Mouse (Mus musculus) cerebellum, adult 9-10 months (tissue): ENCODE measurements around the gene Rbm33.

ENCODE experiments used
- DNase-seq: peaks from one replicate; pipeline ENCODE4 v3.0.0; 2022

The Rbm33 gene

GRCm38 (mm10) chr5:28329024-28329806 is 12.3 kb downstream of the Rbm33 start:
- peak; percentile 74 for DNase-seq

DNA sequence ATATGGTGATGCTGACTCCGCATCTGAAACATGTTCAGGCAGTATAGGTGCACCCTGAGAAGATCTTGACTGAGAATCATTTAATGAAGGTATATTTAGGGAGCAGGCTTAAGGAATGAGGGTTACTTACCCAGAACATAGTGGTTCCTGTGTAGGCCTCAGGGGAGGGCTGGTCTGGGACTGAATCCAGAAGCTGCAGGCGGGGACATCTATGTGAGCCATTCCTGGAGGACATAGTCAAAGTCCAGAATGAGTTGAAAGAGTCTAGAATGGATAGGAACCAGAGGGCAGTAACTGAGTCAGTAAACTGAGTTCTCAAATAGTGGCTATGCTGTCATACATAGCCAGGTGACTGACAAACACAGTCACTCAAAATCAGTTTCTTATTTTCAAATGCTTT is 16.8 kb downstream of the Rbm33 start:
- no peak for DNase-seq

GRCm38 (mm10) chr5:28351857-28352513 is 35.1 kb downstream of the Rbm33 start:
- DNase-seq: no peak

GRCm38 (mm10) chr5:28355614-28356013 is 38.7 kb downstream of the Rbm33 start:
- no peak for DNase-seq

- no peak for DNase-seq
Measured at GRCm38 (mm10) chr5:28360745-28361144, 43.8 kb downstream of the Rbm33 start.

DNA sequence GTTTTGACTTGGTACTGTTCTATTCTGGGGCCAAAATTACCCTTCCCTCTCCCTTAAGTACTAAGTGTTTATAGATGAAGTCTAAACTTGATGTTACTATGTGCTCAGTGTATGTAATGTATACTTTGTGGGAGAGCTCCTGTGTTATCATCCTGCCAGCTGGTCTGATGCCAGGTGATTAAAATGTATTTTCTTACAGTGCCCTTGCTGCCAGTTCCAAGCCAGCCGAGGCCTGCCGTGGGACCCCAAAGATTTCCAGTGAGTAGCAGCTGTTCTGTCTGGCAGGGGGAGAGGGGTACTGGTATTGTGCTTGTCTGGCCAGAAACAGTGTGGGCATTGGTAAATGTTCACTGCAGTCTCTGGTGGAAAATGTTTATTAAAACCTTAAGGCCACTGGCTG is 51.1 kb downstream of the Rbm33 start:
- peak; percentile 31 for DNase-seq

GRCm38 (mm10) chr5:28370836-28371235 is 53.9 kb downstream of the Rbm33 start:
- DNase-seq: no peak

GRCm38 (mm10) chr5:28372172-28372664 is 55.3 kb downstream of the Rbm33 start:
- DNase-seq: no peak

- no peak for DNase-seq
Measured at GRCm38 (mm10) chr5:28373498-28374427, 56.8 kb downstream of the Rbm33 start.

DNA sequence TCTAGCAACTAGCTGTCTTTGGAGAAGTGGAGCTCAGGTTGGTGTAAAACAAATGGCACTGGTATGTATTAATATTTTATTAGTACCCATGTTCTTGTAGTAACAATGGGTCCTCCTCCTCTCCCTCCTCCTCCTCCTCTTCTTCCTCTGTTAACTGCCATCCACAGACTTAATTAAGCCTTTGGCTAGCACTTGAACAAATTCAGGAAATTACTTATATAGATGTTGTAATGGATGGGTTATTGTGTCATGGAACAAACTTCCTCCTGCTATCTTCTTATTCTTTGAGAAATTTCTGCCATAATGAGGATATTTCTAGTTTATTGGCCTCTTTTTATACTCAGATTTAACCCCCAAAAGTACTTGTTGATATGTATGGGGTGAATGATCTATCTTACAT is 60.4 kb downstream of the Rbm33 start:
- DNase-seq: no peak

GRCm38 (mm10) chr5:28382289-28382688 is 65.4 kb downstream of the Rbm33 start:
- no peak for DNase-seq

DNA sequence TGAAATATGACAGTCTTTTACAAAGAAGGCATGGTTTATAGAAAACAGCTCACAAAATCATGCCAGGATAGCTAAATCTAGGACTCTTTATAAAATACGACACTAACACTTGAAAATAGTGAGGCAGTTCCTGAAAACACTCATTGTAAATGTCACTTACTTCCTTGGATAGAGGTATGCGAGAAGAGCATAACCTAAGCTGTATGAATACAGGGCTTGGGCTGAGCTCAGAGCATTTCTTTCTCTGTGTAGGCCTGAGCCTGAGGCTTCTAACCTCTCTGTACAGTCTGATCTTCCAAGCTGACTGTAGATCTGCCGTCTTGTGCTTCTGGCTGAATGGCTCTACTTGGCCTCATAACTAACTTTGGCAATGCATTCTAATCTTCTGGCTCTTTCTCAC is 69.9 kb downstream of the Rbm33 start:
- DNase-seq: no peak

DNA sequence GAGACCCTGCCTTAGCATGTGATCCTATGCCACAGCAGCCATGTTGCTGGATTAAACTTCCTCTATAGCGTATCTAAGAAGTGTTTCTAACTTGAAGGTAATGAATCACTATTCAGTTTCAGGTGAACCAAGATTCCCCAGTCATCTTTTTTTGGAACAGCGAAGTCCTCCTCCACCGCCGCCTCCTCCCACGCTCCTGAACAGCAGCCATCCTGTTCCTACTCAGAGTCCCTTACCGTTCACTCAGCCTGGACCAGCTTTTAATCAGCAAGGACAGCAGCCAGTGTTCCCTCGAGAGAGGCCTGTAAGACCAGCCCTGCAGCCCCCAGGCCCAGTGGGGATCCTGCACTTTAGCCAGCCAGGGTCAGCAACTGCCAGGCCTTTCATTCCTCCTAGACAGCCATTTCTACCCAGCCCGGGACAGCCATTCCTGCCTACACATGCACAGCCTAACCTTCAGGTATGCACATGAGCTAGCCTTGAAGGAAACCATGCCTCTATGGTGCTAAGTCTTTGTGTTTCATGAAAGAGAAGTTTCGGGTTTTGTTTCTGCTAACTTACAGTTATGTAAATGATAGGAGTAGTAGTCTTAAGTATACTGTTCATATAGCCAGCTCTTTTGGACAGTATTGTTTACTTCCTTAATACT is 70.7 kb downstream of the Rbm33 start:
- peak; percentile 28 for DNase-seq

- DNase-seq: peak; percentile 86
Measured at GRCm38 (mm10) chr5:28388184-28388583, 71.3 kb downstream of the Rbm33 start.

DNA sequence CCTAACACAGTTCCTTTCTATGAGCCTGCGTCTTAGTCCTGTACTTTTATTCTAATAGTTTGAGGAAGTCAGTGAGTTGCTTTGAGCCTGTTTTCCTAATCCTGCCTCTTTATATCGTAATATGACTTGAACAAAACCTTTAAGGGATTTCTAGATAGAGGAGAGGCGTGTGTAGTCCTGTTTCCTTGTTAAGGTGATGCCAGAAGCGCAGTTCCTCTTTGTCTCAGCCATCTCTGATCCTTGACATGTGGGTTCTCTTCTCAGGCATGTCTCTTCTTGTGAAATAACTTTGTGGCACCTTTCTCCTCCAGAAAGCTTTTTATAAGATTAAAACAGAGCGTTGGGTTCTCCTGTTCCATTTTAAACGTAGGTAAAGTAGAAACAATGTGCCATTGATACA is 73.3 kb downstream of the Rbm33 start:
- DNase-seq: no peak

DNA sequence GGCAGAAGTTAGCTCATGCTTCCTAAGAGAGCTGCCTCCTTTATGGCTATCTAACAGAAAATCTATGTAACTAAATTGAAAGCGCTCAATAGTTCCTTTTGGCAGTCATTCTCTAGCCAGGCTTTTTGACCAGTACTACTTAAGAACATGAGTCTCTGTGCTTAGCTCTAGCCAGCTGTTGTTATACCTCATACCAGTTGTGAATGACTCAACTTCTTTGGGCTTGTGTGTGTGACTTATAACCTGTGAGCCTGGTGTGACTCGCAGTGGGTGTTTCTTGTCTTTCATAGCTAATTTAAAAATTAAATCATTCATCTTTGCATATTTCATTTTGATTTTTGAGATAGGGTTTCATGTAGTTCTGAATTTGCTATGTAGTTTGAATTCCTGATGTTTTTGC is 80.4 kb downstream of the Rbm33 start:
- no peak for DNase-seq

- no peak for DNase-seq
Measured at GRCm38 (mm10) chr5:28398736-28399135, 81.8 kb downstream of the Rbm33 start.

DNA sequence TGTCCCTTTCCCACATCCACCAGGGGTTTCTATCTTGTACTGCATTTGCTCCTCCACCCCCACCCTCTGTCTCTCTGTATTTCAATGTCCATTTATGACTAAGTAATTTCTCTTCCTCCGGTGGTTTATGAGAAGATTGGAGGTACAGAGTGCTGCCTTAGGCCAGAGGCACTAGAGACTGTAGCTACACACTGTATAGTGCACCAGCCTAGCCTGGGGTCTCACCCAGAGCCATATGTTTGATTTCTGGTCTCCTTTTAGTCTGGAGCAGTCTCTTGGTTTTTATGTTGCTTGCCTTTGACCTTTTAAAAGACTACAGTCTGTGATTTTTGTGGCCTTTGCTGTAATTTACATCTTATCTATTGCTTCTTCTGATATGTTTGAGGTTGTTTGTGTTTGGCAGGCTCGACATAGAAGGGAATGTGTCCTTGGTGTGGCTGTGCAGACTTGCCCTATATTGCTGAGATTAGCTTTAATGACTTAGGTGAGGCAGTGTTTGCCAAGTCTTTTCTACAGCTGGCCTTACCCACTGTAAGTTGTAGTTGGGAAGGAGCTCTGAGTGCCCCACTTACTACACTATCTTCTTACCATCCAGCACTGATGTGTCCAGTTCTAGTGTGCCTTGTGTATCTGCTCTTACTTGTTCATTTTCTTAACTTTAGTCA is 82.7 kb downstream of the Rbm33 start:
- no peak for DNase-seq

GRCm38 (mm10) chr5:28402756-28403155 is 85.8 kb downstream of the Rbm33 start:
- DNase-seq: no peak

GRCm38 (mm10) chr5:28406662-28407061 is 89.7 kb downstream of the Rbm33 start:
- DNase-seq: no peak

GRCm38 (mm10) chr5:28412006-28412685 is 95.2 kb downstream of the Rbm33 start:
- peak; percentile 8 for DNase-seq

DNA sequence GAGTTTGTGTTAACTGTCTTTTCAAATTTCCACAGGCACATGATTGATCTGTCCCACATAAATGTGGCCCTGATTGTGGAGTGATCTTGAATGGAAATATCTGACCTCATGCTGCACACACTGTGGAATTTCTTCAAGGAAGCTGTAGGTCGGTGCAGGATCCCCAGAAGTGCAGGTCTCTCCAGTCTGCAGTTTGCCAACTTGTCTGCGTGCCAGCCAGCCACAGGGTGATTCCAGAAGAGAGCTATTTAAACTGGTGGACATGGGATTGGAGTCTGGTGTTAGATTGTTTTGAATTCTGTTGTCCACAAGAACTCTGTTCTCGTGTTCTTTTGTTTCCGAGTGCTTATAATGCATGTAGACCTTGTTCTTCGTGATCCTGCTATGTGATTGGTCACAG is 96.6 kb downstream of the Rbm33 start:
- DNase-seq: peak; percentile 30
